Mouse (Mus musculus) E14TG2a.4 (cell line): ENCODE measurements around the gene Slc25a53.

ENCODE experiments used
- CTCF ChIP-seq: conservative IDR thresholded peaks from 2 replicates; pipeline ENCODE4 v1.5.1; 2014; ENCODE audit warnings: low read length
- NANOG ChIP-seq: IDR thresholded peaks from 2 replicates; pipeline ENCODE4 v1.6.1; 2014; ENCODE audit warnings: borderline replicate concordance, low read length, mixed read lengths
- POU5F1 ChIP-seq: IDR thresholded peaks from 2 replicates; pipeline ENCODE4 v1.6.1; 2014; ENCODE audit warnings: low read length, borderline replicate concordance

DNA sequence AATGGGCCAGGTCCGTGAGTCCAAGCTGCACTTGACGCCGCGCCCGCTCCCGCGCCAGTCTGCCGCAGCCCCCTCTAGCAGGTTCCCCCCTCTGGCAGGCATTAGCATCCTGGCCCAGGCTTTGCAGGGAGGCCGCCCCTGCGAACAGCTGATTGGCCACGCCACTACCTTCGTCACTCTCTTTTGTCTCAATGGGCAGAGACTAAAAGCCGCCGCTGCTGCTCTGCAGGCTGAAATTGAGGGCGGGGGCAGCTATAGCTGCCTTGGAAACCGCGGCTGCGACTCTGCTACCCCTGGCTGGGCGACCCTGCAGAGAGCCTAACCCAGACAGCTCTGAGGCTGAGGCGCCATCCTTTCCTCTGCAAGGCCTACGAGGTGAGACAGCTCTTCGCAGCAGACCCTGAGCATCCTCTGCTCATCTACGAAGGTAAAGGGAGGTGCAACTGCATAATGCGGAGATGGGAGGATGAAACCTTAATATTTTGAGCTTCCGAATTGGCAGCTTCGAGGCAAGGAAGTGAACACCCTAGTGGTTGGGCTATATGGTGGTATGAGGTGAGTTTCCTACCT, 45.0 kb downstream of the Slc25a53 start, which contains the start of gene Zcchc18:
- TF ChIP-seq CTCF: no peak
- no peak for TF ChIP-seq NANOG
- no peak for TF ChIP-seq POU5F1
